Mouse (Mus musculus) cerebellum, adult 2 months (tissue): ENCODE measurements around the gene Olfr463.

Source experiments
- CTCF ChIP-seq: fragments of 200-500 bp; IDR thresholded peaks from 2 replicates; pipeline ENCODE4 v1.5.1; 2011; ENCODE audit warnings: low read depth, mild to moderate bottlenecking, control low read depth, low read length, moderate library complexity, borderline replicate concordance; ENCODE audit not compliant: insufficient read depth
- POLR2A ChIP-seq: fragments of 200-500 bp; IDR thresholded peaks from 2 replicates; pipeline ENCODE4 v1.6.1; 2011; ENCODE audit warnings: low read length, control low read depth, borderline replicate concordance; ENCODE audit not compliant: insufficient read depth

GRCm38 (mm10) chr11:87897287-87897686, at the start of gene Olfr463:
- no peak for TF ChIP-seq CTCF
- TF ChIP-seq POLR2A, result no peak
